Mouse (Mus musculus) hindbrain, postnatal 0 days (tissue): ENCODE measurements around the gene Lrch1. TPM values are rescaled to one million over a fixed set of nuclear protein-coding genes. Genes with fewer than 3 reads are reported as not detected.

Experiments
- ATAC-seq: fragments of 200-750 bp; cut with Nextera tagmentation; 2 replicates; pipeline ENCODE4 v1.8.0; 2017; ENCODE audit warnings: mild to moderate bottlenecking, moderate TSS enrichment, moderate library complexity
- DNase-seq: peaks from one replicate; pipeline ENCODE4 v3.0.0-alpha.2; 2015; ENCODE audit warnings: low spot score
- H3K27ac ChIP-seq: fragments of 300-500 bp; sonication (generic); 2 replicates; pipeline ENCODE4 v1.5.1; 2014; ENCODE audit warnings: mild to moderate bottlenecking
- H3K27me3 ChIP-seq: fragments of 300-500 bp; sonication (generic); 2 replicates; pipeline ENCODE4 v1.6.1; 2014; ENCODE audit warnings: low read length, mixed read lengths; ENCODE audit not compliant: insufficient read depth
- H3K36me3 ChIP-seq: fragments of 300-500 bp; sonication (generic); 2 replicates; pipeline ENCODE4 v1.6.1; 2014; ENCODE audit warnings: low read length, mixed read lengths; ENCODE audit not compliant: insufficient read depth
- H3K4me1 ChIP-seq: fragments of 300-500 bp; sonication (generic); 2 replicates; pipeline ENCODE4 v1.6.1; 2014; ENCODE audit warnings: antibody characterized with exemption, low read length, mixed read lengths; ENCODE audit not compliant: insufficient read depth
- H3K4me2 ChIP-seq: fragments of 300-500 bp; sonication (generic); 2 replicates; pipeline ENCODE4 v1.6.1; 2014; ENCODE audit warnings: low read depth, mild to moderate bottlenecking, low read length, moderate library complexity, mixed read lengths
- H3K4me3 ChIP-seq: fragments of 300-500 bp; sonication (generic); 2 replicates; pipeline ENCODE4 v1.5.1; 2014; ENCODE audit warnings: low read length
- H3K9ac ChIP-seq: fragments of 300-500 bp; sonication (generic); replicated peaks from 2 replicates; pipeline ENCODE4 v1.6.1; 2014; ENCODE audit warnings: mild to moderate bottlenecking, low read length, moderate library complexity, mixed read lengths
- H3K9me3 ChIP-seq: fragments of 300-500 bp; sonication (generic); 2 replicates; pipeline ENCODE4 v1.6.1; 2016; ENCODE audit warnings: low read length, mixed read lengths
- CTCF ChIP-seq: IDR thresholded peaks from 2 replicates; pipeline ENCODE4 v1.5.1; 2016; ENCODE audit warnings: antibody characterized with exemption, control low read depth, low read depth
- WGBS: fragments of 180-500 bp; shearing (Covaris S2); extraction: QIAGEN DNeasy Blood & Tissue Kit; methylation state at CpG from one replicate; pipeline ENCODE4 v1.1.7; 2014; 5-methylcytosine and 5-hydroxymethylcytosine counted together
- polyA plus RNA-seq: library from polyadenylated mRNA; unstranded; fragments of >200 nt; fragmentation: Nextera tagmentation; extraction: Ambion mirVana; gene quantifications from 2 replicates; pipeline ENCODE4 v1.2.1, GENCODE M21; 2015
- total RNA-seq: library from RNA; depleted of rRNA; stranded (reverse); fragments of >200 nt; gene quantifications from 2 replicates; pipeline ENCODE4 v1.2.3, GENCODE M21; 2014

Lrch1 gene
- total and polyA plus RNA-seq, 2 experiments from 2014 or later, result 17.3 to 22.3 TPM

GRCm38 (mm10) chr14:74784243-74784934, 163.3 kb downstream of the Lrch1 start:
- no peak overlapping the region for H3K4me3 ChIP-seq
- no peak for ATAC-seq
- no peak overlapping the region for H3K27ac ChIP-seq
- no peak overlapping the region for H3K9ac ChIP-seq
- no peaks in the 10 kb centered on the region for H3K9me3 ChIP-seq
- H3K4me2 ChIP-seq, result no peak overlapping the region
- no peaks in the 10 kb centered on the region for H3K27me3 ChIP-seq
- H3K4me1 ChIP-seq, result no peaks in the 10 kb centered on the region
- DNase-seq, result no peak
- TF ChIP-seq CTCF, result no peak
- peaks cover 24% of the 10 kb centered on the region for H3K36me3 ChIP-seq
- WGBS, result 94% methylated on average over 11 of the region's 11 CpGs

GRCm38 (mm10) chr14:74774046-74774619, 173.5 kb downstream of the Lrch1 start:
- no peak for DNase-seq
- no peak for TF ChIP-seq CTCF
- 65% methylated on average over 10 of the region's 10 CpGs for WGBS

GRCm38 (mm10) chr14:74767892-74768291, 179.8 kb downstream of the Lrch1 start:
- no peak for TF ChIP-seq CTCF
- no peak for ATAC-seq
- 52% methylated on average over 1 of the region's 1 CpGs for WGBS

More at GRCm38 (mm10) chr14:74774046-74774619, 173.5 kb downstream of the Lrch1 start:
- H3K27me3 ChIP-seq, result no peaks in the 10 kb centered on the region
- H3K4me2 ChIP-seq, result no peak overlapping the region
- H3K27ac ChIP-seq, result no peak overlapping the region
- peaks cover 26% of the 10 kb centered on the region; the same call in 1 of the 2 replicates for H3K36me3 ChIP-seq
- H3K9me3 ChIP-seq, result no peaks in the 10 kb centered on the region
- no peaks in the 10 kb centered on the region for H3K4me1 ChIP-seq
- ATAC-seq, result no peak
- H3K9ac ChIP-seq, result no peak overlapping the region
- H3K4me3 ChIP-seq, result no peak overlapping the region

GRCm38 (mm10) chr14:74764191-74764918, 183.3 kb downstream of the Lrch1 start:
- peak; percentile 93 for TF ChIP-seq CTCF
- Histone ChIP-seq H3K36me3 (peaks cover 4% of the 10 kb centered on the region; the same call in 1 of the 2 replicates), H3K27ac (no peak overlapping the region), H3K4me1 (no peaks in the 10 kb centered on the region), H3K9me3 (no peaks in the 10 kb centered on the region), H3K4me3 (no peak overlapping the region), H3K9ac (no peak overlapping the region), H3K4me2 (no peak overlapping the region), H3K27me3 (no peaks in the 10 kb centered on the region)
- ATAC-seq (peak; percentile 77), DNase-seq (peak; percentile 82)
- WGBS, result 59% methylated on average over 10 of the region's 10 CpGs

More at GRCm38 (mm10) chr14:74767892-74768291, 179.8 kb downstream of the Lrch1 start:
- Histone ChIP-seq H3K4me2 (no peak overlapping the region), H3K36me3 (peaks cover 16% of the 10 kb centered on the region; the same call in 1 of the 2 replicates), H3K9ac (no peak overlapping the region), H3K4me3 (no peak overlapping the region), H3K27ac (no peak overlapping the region), H3K9me3 (no peaks in the 10 kb centered on the region), H3K27me3 (no peaks in the 10 kb centered on the region), H3K4me1 (no peaks in the 10 kb centered on the region)
- no peak for DNase-seq

- Histone ChIP-seq H3K9ac (no peak overlapping the region), H3K9me3 (no peaks in the 10 kb centered on the region), H3K4me1 (peaks cover 8% of the 10 kb centered on the region; the same call in 1 of the 2 replicates), H3K27me3 (no peaks in the 10 kb centered on the region), H3K27ac (no peak overlapping the region), H3K4me2 (no peak overlapping the region), H3K36me3 (peaks cover 19% of the 10 kb centered on the region; the same call in 1 of the 2 replicates), H3K4me3 (no peak overlapping the region)
- ATAC-seq (no peak), DNase-seq (no peak)
- WGBS, result 96% methylated on average over 6 of the region's 6 CpGs
- no peak for TF ChIP-seq CTCF
Measured at GRCm38 (mm10) chr14:74736850-74737249, 210.8 kb downstream of the Lrch1 start.

- peaks cover 8% of the 10 kb centered on the region; the same call in 1 of the 2 replicates for H3K4me1 ChIP-seq
- peaks cover 12% of the 10 kb centered on the region; the same call in 1 of the 2 replicates for H3K36me3 ChIP-seq
- ATAC-seq (no peak), DNase-seq (no peak)
- no peak overlapping the region for H3K27ac ChIP-seq
- no peak for TF ChIP-seq CTCF
- 93% methylated on average over 6 of the region's 6 CpGs for WGBS
- no peak overlapping the region for H3K4me3 ChIP-seq
- H3K9ac ChIP-seq, result no peak overlapping the region
- no peak overlapping the region for H3K4me2 ChIP-seq
- no peaks in the 10 kb centered on the region for H3K9me3 ChIP-seq
- H3K27me3 ChIP-seq, result no peaks in the 10 kb centered on the region
Measured at GRCm38 (mm10) chr14:74735471-74735870, 212.2 kb downstream of the Lrch1 start.
